Mouse (Mus musculus): ENCODE measurements around the gene 4930404N11Rik.

DNA sequence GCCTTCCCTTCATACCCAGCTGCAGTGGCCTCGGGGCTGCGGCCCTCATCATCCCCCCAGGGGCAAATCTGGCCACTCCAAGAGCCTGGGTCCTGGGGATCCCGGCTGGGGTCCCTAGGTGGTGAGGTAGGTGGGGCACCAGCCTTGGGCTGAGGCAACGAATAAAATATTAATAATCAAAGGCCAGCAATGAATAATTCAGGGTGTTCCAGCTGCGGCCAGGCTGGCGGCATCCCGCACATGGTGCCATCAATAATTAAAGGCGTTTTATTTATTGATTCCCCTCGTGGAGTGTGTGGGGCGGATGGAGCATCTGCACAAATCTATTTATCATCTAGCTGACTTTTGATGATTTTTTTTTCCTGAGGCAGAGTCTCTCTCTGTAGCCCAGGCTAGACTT lies 37.9 kb upstream of the 4930404N11Rik start:
- TF ChIP-seq CTCF (IDR thresholded peaks at IDR 0.05; ENCODE audit: low read depth) = no peak
- TF ChIP-seq EP300 (optimal IDR thresholded peaks at IDR 0.05) = no peak
